Mouse (Mus musculus): ENCODE measurements around the gene Slc22a7. TPM values are rescaled to one million over a fixed set of nuclear protein-coding genes. Genes with fewer than 3 reads are reported as not detected.

The Slc22a7 gene
- total RNA-seq, 2 experiments from 2014 or later: 0.21 TPM; not detected in 1

DNA sequence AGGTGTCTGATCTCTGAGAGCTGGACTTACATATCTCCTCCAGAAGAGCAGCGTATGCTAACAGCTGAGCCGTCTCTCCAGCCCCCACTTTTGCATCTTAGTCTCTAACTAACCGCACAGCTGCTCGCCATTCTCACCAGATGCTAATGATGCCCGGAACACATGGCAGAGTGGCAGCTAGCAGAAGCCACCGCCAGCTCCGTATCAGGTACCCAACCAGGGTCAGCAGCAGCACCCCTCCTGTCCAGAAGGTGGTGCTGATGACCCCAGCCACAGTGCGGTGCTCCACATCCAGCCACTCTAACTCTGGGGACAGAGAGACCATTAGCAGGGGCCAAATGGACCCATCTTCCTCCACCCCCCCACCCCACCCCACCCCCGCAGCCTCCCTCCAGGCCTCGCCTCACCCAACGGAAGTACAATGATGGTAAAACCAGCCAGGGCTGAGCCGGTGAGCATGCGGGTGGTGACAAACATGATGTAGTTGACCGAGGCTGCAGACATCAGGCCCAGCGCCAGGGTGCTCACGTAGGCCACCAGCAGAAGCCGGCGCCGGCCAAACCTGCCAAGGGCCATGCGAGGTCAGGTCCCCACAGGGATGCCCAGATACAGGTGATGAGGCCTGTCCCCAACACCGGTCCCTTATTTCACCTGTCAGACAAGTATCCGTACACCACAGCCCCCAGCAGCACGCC is 1.4 kb downstream of the Slc22a7 start:
- DNase-seq (ENCODE audit: low spot score in 2 of 2): no peak

GRCm38 (mm10) chr17:46433627-46434026 is 4.6 kb downstream of the Slc22a7 start:
- no peak for DNase-seq (ENCODE audit: low spot score in 2 of 2)

GRCm38 (mm10) chr17:46428761-46429414 is 9.4 kb downstream of the Slc22a7 start, which contains the start of gene Crip3:
Gene Crip3 (plus strand): TSS chr17:46428926.
- DNase-seq (ENCODE audit: low spot score in 2 of 2): no peak

GRCm38 (mm10) chr17:46426496-46426895 is 11.8 kb downstream of the Slc22a7 start:
- no peak for DNase-seq (ENCODE audit: low spot score in 2 of 2)

GRCm38 (mm10) chr17:46419717-46420116 is 18.5 kb downstream of the Slc22a7 start:
- DNase-seq (ENCODE audit: low spot score in 2 of 2): no peak

DNA sequence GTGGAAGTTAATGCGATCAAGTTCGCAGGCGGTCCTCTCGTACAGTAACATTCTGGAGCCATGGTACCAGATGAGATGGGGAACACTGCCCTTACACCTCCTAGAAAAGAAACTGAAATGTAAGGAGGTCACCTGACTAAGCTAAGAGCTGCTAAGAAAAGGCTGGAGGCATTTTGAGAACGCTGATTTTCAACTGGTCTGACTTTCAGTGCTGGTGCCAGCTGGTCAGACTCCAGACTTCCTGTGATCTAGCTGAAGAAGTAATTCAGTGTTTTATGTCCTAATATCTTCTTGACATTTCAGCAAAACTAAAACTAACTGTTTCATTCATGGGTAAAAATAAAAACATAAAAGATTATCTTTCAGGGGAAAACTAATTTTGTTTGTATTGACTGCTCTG is 19.6 kb downstream of the Slc22a7 start:
- DNase-seq (ENCODE audit: low spot score in 2 of 2): no peak

- DNase-seq (ENCODE audit: low spot score in 2 of 2): no peak
Observed at GRCm38 (mm10) chr17:46408478-46408877, 29.8 kb downstream of the Slc22a7 start.

GRCm38 (mm10) chr17:46394631-46395030 is 43.6 kb downstream of the Slc22a7 start:
- no peak for DNase-seq (ENCODE audit: low spot score in 2 of 2)

GRCm38 (mm10) chr17:46393012-46393411 is 45.2 kb downstream of the Slc22a7 start:
- DNase-seq (ENCODE audit: low spot score in 2 of 2): no peak

- DNase-seq (ENCODE audit: low spot score in 2 of 2): no peak
Observed at GRCm38 (mm10) chr17:46388200-46388599, 50.1 kb downstream of the Slc22a7 start.

DNA sequence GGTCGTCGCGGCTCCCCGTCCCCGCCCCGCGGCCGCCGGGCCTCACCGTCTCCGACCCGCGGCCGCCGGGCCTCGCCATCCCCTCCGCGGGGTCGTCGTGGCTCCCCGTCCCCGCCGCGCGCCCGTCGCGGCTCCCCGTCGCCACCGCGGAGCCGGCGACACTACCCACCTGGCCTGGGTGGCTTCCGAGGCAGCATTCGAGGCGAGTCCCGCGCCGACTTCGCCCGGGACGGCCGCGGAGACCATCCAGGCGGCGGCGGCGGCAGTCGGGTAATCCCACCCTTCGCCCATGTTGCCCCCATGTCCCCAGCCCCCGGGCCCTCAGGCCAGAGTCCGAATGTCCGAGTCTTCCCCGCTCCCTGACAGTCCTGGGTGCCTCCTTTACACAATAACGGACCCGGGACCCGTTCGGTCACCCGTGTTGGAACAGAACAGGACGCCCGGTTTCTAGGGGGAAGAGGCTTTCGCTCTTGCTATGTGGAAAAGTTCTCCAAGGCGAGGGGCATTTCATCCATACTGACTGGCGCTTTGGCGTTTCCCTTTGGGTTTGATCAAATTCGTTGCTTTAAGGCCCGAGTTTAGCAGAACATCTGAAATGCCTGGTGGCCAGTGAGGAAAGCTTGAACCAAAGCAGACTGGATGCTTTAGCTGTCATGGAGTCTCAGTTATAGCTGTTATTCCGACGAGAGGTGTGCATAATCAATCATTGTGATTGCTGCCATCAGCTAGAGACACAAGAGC is 54.0 kb downstream of the Slc22a7 start:
- peak; percentile 30 to 34 for DNase-seq (ENCODE audit: low spot score in 2 of 2)

- DNase-seq (ENCODE audit: low spot score in 2 of 2): peak; percentile 94 to 96
Observed at GRCm38 (mm10) chr17:46383294-46384060, 54.8 kb downstream of the Slc22a7 start, which contains the start of gene Zfp318. Gene Zfp318 (plus strand): TSS chr17:46383731.

Other genes starting within 250 kb of the Slc22a7 start
- 10 to 100 TPM; 19.6 to 20.2 TPM for gene Polh, start 235.8 kb downstream of the Slc22a7 start, total RNA-seq (2021)
- 10 to 100 TPM; 23.0 to 26.8 TPM for gene Xpo5, start 235.7 kb downstream of the Slc22a7 start, total RNA-seq (2021)
- 10 to 100 TPM; 35.1 to 35.6 TPM for gene Polr1c, start 190.4 kb downstream of the Slc22a7 start, total RNA-seq (2021)
- gene Yipf3, start 190.4 kb downstream of the Slc22a7 start, total RNA-seq (2021): 10 to 100 TPM; 76.8 to 81.5 TPM
- gene Lrrc73, start 184.9 kb downstream of the Slc22a7 start, total RNA-seq (2021): 1 to 10 TPM in 1 of 2 experiments, under 1 TPM in 1; 0.73 to 1.1 TPM
- gene Tjap1, start 155.4 kb downstream of the Slc22a7 start, total RNA-seq (2021): 10 to 100 TPM; 79.8 to 90.9 TPM
- gene Dlk2, start 141.0 kb downstream of the Slc22a7 start, total RNA-seq (2021): 1 to 10 TPM; 1.2 to 1.5 TPM
- gene Abcc10, start 110.1 kb downstream of the Slc22a7 start, total RNA-seq (2021): 1 to 10 TPM; 5.3 to 5.4 TPM
- gene Zfp318, start 54.7 kb downstream of the Slc22a7 start, total RNA-seq (2021): 10 to 100 TPM; 33.9 to 35.0 TPM
- 1 to 10 TPM; 3.7 to 4.8 TPM for gene Crip3, start 9.5 kb downstream of the Slc22a7 start, total RNA-seq (2021)
- gene Ttbk1, start 49.2 kb upstream of the Slc22a7 start, total RNA-seq (2021): 1 to 10 TPM in 1 of 2 experiments, under 1 TPM in 1; 0.60 to 1.2 TPM
- gene Dnph1, start 58.3 kb upstream of the Slc22a7 start, total RNA-seq (2021): 1 to 10 TPM; 3.6 to 5.2 TPM
- 10 to 100 TPM; 13.5 to 15.0 TPM for gene Cul9, start 107.9 kb upstream of the Slc22a7 start, total RNA-seq (2021)
- 10 to 100 TPM; 81.5 to 84.4 TPM for gene Srf, start 117.7 kb upstream of the Slc22a7 start, total RNA-seq (2021)
- 10 to 100 TPM; 46.2 to 50.0 TPM for gene Ptk7, start 191.0 kb upstream of the Slc22a7 start, total RNA-seq (2021)
- 10 to 100 TPM; 21.6 to 24.1 TPM for gene Klc4, start 207.6 kb upstream of the Slc22a7 start, total RNA-seq (2021)
- 100 to 1,000 TPM; 104 to 107 TPM for gene Mrpl2, start 207.8 kb upstream of the Slc22a7 start, total RNA-seq (2021)
- 100 to 1,000 TPM; 100 to 101 TPM for gene Cul7, start 211.9 kb upstream of the Slc22a7 start, total RNA-seq (2021)
- 10 to 100 TPM; 17.9 to 21.6 TPM for gene Rrp36, start 235.9 kb upstream of the Slc22a7 start, total RNA-seq (2021)
- 10 to 100 TPM; 72.3 to 75.8 TPM for gene Mea1, start 240.3 kb upstream of the Slc22a7 start, total RNA-seq (2021)
- gene Klhdc3, start 242.5 kb upstream of the Slc22a7 start, total RNA-seq (2021): 100 to 1,000 TPM; 191 to 192 TPM

Measured in gastrocnemius, postnatal 4 days (tissue).